Mouse (Mus musculus) CH12.LX (cell line): ENCODE data around the gene Camta1. TPM values are rescaled to one million over a fixed set of nuclear protein-coding genes. Genes with fewer than 3 reads are reported as not detected.

ENCODE experiments used
- DNase-seq: peaks from one replicate; pipeline ENCODE4 v3.0.0-alpha.2; 2013; ENCODE audit errors: extremely low read depth
- H3K27ac ChIP-seq: 2 replicates; pipeline ENCODE4 v1.5.1; 2012; ENCODE audit warnings: low read depth, mild to moderate bottlenecking, control low read depth, moderate library complexity; ENCODE audit not compliant: insufficient read depth
- H3K27me3 ChIP-seq: replicated peaks from 2 replicates; pipeline ENCODE3; 2012; ENCODE audit warnings: inconsistent platforms
- H3K36me3 ChIP-seq, 2 experiments: replicated peaks in 1 of 2; 2 replicates each; pipeline versions ENCODE3 to v1.6.1; 2012; ENCODE audit warnings: inconsistent platforms in 1 of 2, low read length in 1 of 2, mild to moderate bottlenecking in 1 of 2, mixed read lengths in 1 of 2, moderate library complexity in 1 of 2; ENCODE audit not compliant: control insufficient read depth in 1 of 2, insufficient read depth in 1 of 2
- H3K4me1 ChIP-seq, 2 experiments: 2 replicates each; pipeline ENCODE4 v1.6.1; 2012; ENCODE audit warnings: inconsistent platforms in 1 of 2, moderate library complexity in 1 of 2; ENCODE audit not compliant: insufficient read depth in 2 of 2, control insufficient read depth in 1 of 2
- H3K4me2 ChIP-seq: 2 replicates; pipeline ENCODE4 v1.6.1; 2012; ENCODE audit warnings: low read depth, mild to moderate bottlenecking, control low read depth; ENCODE audit not compliant: poor library complexity, insufficient read depth, severe bottlenecking
- H3K4me3 ChIP-seq, 3 experiments: fragments of 150-350 bp in 1 of 3; sonication (generic) in 1 of 3; replicated peaks in 1 of 3; 2 replicates each; pipeline versions ENCODE3 to v1.5.1; 2011 to 2012; ENCODE audit warnings: low read depth in 2 of 3, low read length in 2 of 3, mild to moderate bottlenecking in 2 of 3, moderate library complexity in 2 of 3, control low read depth in 1 of 3, improper control_type of control experiment in 1 of 3, inconsistent platforms in 1 of 3, mixed read lengths in 1 of 3; ENCODE audit not compliant: poor library complexity in 1 of 3
- H3K79me2 ChIP-seq: replicated peaks from 2 replicates; pipeline ENCODE4 v1.6.1; 2012; ENCODE audit warnings: mild to moderate bottlenecking, moderate library complexity; ENCODE audit not compliant: control insufficient read depth, poor library complexity, insufficient read depth, severe bottlenecking; ENCODE audit errors: extremely low read depth
- H3K9ac ChIP-seq: 2 replicates; pipeline ENCODE4 v1.6.1; 2012; ENCODE audit warnings: low read depth, mild to moderate bottlenecking, control low read depth, moderate library complexity; ENCODE audit not compliant: insufficient read depth
- H3K9me3 ChIP-seq: replicated peaks from 2 replicates; pipeline ENCODE3; 2012; ENCODE audit warnings: low read length, inconsistent platforms, mixed read lengths
- CHD1 ChIP-seq: IDR thresholded peaks from 2 replicates; pipeline ENCODE4 v1.6.1; 2012; ENCODE audit warnings: low read depth, low read length, improper control_type of control experiment, inconsistent platforms
- CHD2 ChIP-seq: IDR thresholded peaks from 2 replicates; pipeline ENCODE4 v1.6.1; 2011; ENCODE audit warnings: low read length, improper control_type of control experiment
- CTCF ChIP-seq, 2 experiments: IDR thresholded peaks in 1 of 2; conservative IDR thresholded peaks in 1 of 2; 2 replicates each; pipeline ENCODE4 v1.5.1; 2011 to 2012; ENCODE audit warnings: low read depth in 2 of 2, low read length in 2 of 2, improper control_type of control experiment in 1 of 2, inconsistent platforms in 1 of 2, mild to moderate bottlenecking in 1 of 2, moderate library complexity in 1 of 2
- E2F4 ChIP-seq: IDR thresholded peaks from 2 replicates; pipeline ENCODE4 v1.6.1; 2011; ENCODE audit warnings: low read depth, low read length, improper control_type of control experiment; ENCODE audit not compliant: insufficient replicate concordance
- ELF1 ChIP-seq: IDR thresholded peaks from 2 replicates; pipeline ENCODE4 v1.6.1; 2014; ENCODE audit warnings: low read depth, mild to moderate bottlenecking, inconsistent platforms, low read length, improper control_type of control experiment
- EP300 ChIP-seq: IDR thresholded peaks from 2 replicates; pipeline ENCODE4 v1.6.1; 2011; ENCODE audit warnings: low read length, improper control_type of control experiment
- ETS1 ChIP-seq: conservative IDR thresholded peaks from 2 replicates; pipeline ENCODE4 v1.6.1; 2012; ENCODE audit warnings: low read depth, mild to moderate bottlenecking, inconsistent platforms, low read length, improper control_type of control experiment, moderate library complexity
- KAT2A ChIP-seq: IDR thresholded peaks from 2 replicates; pipeline ENCODE4 v1.6.1; 2012; ENCODE audit warnings: low read length, improper control_type of control experiment, inconsistent platforms; ENCODE audit not compliant: insufficient replicate concordance
- MAX ChIP-seq: IDR thresholded peaks from 2 replicates; pipeline ENCODE4 v1.6.1; 2011; ENCODE audit warnings: low read length, improper control_type of control experiment
- MEF2A ChIP-seq: IDR thresholded peaks from 2 replicates; pipeline ENCODE4 v1.6.1; 2014; ENCODE audit warnings: low read depth, mild to moderate bottlenecking, inconsistent platforms, low read length, improper control_type of control experiment, borderline replicate concordance
- MYC ChIP-seq: IDR thresholded peaks from 2 replicates; pipeline ENCODE4 v1.6.1; 2011; ENCODE audit warnings: low read depth, mild to moderate bottlenecking, improper control_type of control experiment, low read length
- NELFE ChIP-seq: IDR thresholded peaks from 2 replicates; pipeline ENCODE4 v1.6.1; 2011; ENCODE audit warnings: low read depth, low read length, improper control_type of control experiment
- PAX5 ChIP-seq: IDR thresholded peaks from 2 replicates; pipeline ENCODE4 v1.6.1; 2012; ENCODE audit warnings: low read length, inconsistent platforms, mixed read lengths
- POLR2A ChIP-seq: IDR thresholded peaks from 2 replicates; pipeline ENCODE4 v1.6.1; 2011; ENCODE audit warnings: low read depth, mild to moderate bottlenecking, improper control_type of control experiment, low read length
- POLR2AphosphoS2 ChIP-seq: IDR thresholded peaks from 2 replicates; pipeline ENCODE4 v1.6.1; 2011; ENCODE audit warnings: low read depth, low read length, improper control_type of control experiment
- RCOR1 ChIP-seq: conservative IDR thresholded peaks from 2 replicates; pipeline ENCODE4 v1.6.1; 2012; ENCODE audit warnings: low read depth, mild to moderate bottlenecking, inconsistent platforms, low read length, improper control_type of control experiment
- SMC3 ChIP-seq: IDR thresholded peaks from 2 replicates; pipeline ENCODE4 v1.6.1; 2011; ENCODE audit warnings: low read depth, low read length, improper control_type of control experiment
- UBTF ChIP-seq: IDR thresholded peaks from 2 replicates; pipeline ENCODE4 v1.6.1; 2012; ENCODE audit warnings: low read depth, mild to moderate bottlenecking, inconsistent platforms, low read length, improper control_type of control experiment, moderate library complexity
- ZC3H11A ChIP-seq: IDR thresholded peaks from 2 replicates; pipeline ENCODE4 v1.6.1; 2012; ENCODE audit warnings: low read depth, mild to moderate bottlenecking, inconsistent platforms, low read length, improper control_type of control experiment
- ZNF384 ChIP-seq: IDR thresholded peaks from 2 replicates; pipeline ENCODE4 v1.6.1; 2012; ENCODE audit warnings: low read depth, low read length, improper control_type of control experiment, inconsistent platforms
- dilution Hi-C: fragments of 300-500 bp; cut with MboI; formaldehyde crosslinking; loops from 2 replicates; pipeline ENCODE4 v1.14.3; 2020; ENCODE audit warnings: low sequenced_read_pairs; ENCODE audit not compliant: extremely low pct_unique_long_range_greater_than_20kb, extremely low pct_ligation_motif_present
- in situ Hi-C: fragments of 300-500 bp; cut with MboI; formaldehyde crosslinking; loops from 3 replicates; pipeline ENCODE4 v1.14.3; 2019; ENCODE audit warnings: low sequenced_read_pairs, low pct_ligation_motif_present, low pct_unique_long_range_greater_than_20kb, mixed read lengths
- polyA plus RNA-seq: library from polyadenylated mRNA; unstranded; fragments of >175 nt; gene quantifications from 2 replicates; pipeline ENCODE4 v1.2.1, GENCODE M21; 2012; ENCODE audit warnings: low read depth; ENCODE audit not compliant: insufficient read length
- total RNA-seq, 2 experiments: library from RNA; depleted of rRNA; stranded (reverse); fragments of 300-350 nt in 1 of 2; fragments of >200 nt in 1 of 2; gene quantifications; 2 replicates each; pipeline ENCODE4 v1.2.3; 2012 to 2014

The Camta1 gene
- total and polyA plus RNA-seq, 3 experiments: 9.9 to 32.5 (median 15.3) TPM

DNA sequence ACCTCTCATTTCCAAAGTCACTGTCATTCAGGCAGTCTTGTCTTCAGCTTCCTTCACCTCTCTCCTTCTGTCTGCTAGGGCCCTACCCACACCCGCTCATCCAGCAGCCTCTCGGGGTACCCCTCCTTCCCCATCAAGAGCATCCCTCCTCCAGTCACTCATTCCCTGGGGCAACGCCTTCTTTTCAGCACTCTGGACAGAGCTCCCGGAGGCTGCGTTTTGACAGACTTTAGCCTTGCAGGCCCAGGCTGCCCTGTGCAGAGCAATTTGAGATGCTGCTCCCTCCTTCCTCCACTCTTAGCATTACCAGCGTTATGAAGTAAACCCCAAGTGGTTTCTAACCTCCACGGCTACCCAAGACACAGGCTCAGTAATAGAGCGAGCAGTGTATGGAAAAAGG is 675.2 kb downstream of the Camta1 start:
- H3K9ac ChIP-seq: no peak overlapping the region
- H3K36me3 ChIP-seq: no peaks in the 10 kb centered on the region
- H3K27me3 ChIP-seq: no peaks in the 10 kb centered on the region
- in situ Hi-C loops (no loop called here), dilution Hi-C loops (no loop called here)
- peaks cover 84% of the 10 kb centered on the region for H3K9me3 ChIP-seq
- H3K79me2 ChIP-seq: no peaks in the 10 kb centered on the region
- no peaks in the 10 kb centered on the region for H3K4me1 ChIP-seq
- TF ChIP-seq KAT2A (no peak), EP300 (no peak), CHD2 (no peak), POLR2AphosphoS2 (no peak), ZNF384 (no peak), PAX5 (no peak), MAX (no peak), POLR2A (no peak), RCOR1 (no peak), NELFE (no peak), ZC3H11A (no peak)
- no peak overlapping the region for H3K4me2 ChIP-seq
- H3K27ac ChIP-seq: no peak overlapping the region
- DNase-seq: no peak
- no peak overlapping the region for H3K4me3 ChIP-seq

- no peaks in the 10 kb centered on the region for H3K36me3 ChIP-seq
- no peaks in the 10 kb centered on the region for H3K79me2 ChIP-seq
- no peak overlapping the region for H3K4me3 ChIP-seq
- no peak for TF ChIP-seq POLR2A
- TF ChIP-seq POLR2AphosphoS2: no peak
- TF ChIP-seq MYC: no peak
- TF ChIP-seq, all 38 proteins: peak for 0
- no peak for DNase-seq
- in situ Hi-C loops (no loop called here), dilution Hi-C loops (no loop called here)
- Histone ChIP-seq H3K4me2 (no peak overlapping the region), H3K9me3 (peaks cover 84% of the 10 kb centered on the region), H3K27ac (no peak overlapping the region), H3K4me1 (no peaks in the 10 kb centered on the region), H3K27me3 (no peaks in the 10 kb centered on the region), H3K9ac (no peak overlapping the region)
Observed at GRCm38 (mm10) chr4:151185750-151186149, 675.9 kb downstream of the Camta1 start.

DNA sequence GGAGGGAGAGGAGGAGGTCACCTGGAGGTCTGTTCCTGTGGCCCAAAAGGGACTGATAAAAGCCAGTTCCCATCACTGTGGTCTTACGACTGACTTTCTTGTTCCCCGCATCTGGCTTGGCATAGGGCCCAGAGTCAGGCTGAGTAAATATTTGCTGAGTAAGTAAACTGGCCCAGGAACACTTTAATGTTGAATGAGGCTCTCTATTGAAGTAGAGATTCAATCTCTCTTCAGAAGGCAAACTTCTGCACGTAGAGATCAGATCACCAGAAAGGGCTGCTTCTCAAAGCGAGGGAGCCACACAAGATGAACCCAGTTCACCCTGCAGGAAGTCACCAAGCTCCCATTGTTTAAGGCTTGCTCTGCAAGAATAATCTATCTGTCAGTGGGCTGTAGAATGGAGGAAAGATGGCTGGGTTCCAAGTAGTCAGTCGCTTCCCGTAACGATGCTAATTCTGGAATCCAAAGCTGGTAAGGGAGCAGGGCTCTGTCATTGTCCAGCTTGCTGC is 681.2 kb downstream of the Camta1 start:
- Histone ChIP-seq H3K4me1 (no peaks in the 10 kb centered on the region), H3K9me3 (peaks cover 92% of the 10 kb centered on the region), H3K36me3 (no peaks in the 10 kb centered on the region), H3K79me2 (no peaks in the 10 kb centered on the region), H3K4me3 (no peak overlapping the region)
- dilution Hi-C loops: no loop called here
- TF ChIP-seq MAX (no peak), CHD2 (no peak), ELF1 (no peak), UBTF (no peak), ETS1 (no peak), SMC3 (no peak), ZNF384 (no peak), MEF2A (no peak), POLR2AphosphoS2 (no peak), E2F4 (no peak), CHD1 (no peak), CTCF (conservative IDR thresholded peaks at IDR 0.05 in 1 of 2, IDR thresholded peaks at IDR 0.05 in 1 of 2; ENCODE audit: low read depth in 2 of 2, low read length in 2 of 2) (no peak), PAX5 (no peak)
- TF ChIP-seq, all 38 proteins: peak for 0
- in situ Hi-C loops: no loop called here
- Histone ChIP-seq H3K27ac (no peak overlapping the region), H3K9ac (no peak overlapping the region), H3K27me3 (no peaks in the 10 kb centered on the region), H3K4me2 (no peak overlapping the region)
- no peak for DNase-seq
